Mouse (Mus musculus) erythroblast, embryonic 14.5 days (primary cell): Measurements from ENCODE around the gene Trak1.

ENCODE experiments used
- GATA1 ChIP-seq: IDR thresholded peaks from 2 replicates; pipeline ENCODE4 v1.6.1; 2012; ENCODE audit warnings: low read length, inconsistent platforms, mixed read lengths
- TAL1 ChIP-seq: IDR thresholded peaks from 3 replicates; pipeline ENCODE4 v1.6.1; 2012; ENCODE audit warnings: low read length, inconsistent platforms, mixed read lengths

DNA sequence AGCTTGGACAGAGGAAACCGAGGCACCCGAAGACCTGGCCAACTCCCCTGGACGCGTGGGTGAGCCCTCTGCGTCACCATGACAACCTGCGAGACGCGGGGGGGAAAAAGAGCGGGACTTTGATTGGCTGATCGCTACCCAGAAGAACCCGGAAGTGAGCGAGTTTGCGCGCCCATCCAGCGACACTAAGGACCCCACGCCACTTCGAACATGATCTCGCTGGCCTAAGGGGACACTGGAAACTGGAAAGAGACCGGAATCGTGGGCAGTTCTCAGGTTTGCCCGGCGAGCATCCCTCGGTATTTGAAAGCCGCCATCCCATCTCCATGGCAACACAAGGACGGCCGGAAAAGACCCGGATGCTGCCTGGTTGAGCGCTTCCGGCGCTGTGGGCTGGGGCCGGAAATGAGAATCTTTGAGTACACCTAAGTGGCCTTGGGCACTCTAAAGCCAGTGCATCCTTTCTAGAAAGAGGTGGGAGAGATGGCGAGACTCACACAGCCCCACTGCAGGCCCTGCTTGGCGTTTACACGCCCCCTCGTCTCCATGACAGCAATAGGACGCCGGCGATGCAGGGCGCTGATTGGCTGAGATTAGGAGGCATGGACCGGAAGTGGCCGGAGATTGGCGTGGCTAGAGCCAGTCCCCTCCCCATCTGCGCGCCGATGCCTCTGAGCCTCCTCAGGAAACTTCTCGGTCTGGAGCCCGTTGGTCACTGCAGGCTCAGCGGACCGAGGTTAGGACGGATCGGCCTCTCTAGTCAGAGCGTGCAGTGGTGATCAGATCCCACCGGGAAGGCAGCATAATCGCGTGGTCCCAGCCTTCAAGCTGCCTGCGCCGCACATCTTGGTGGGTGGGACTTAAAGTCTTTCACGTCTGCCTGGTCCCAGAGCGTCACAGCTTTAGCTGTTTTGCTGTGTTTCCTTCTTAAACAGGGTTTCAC is 19.9 kb upstream of the Trak1 start, which contains the start of gene Ulk4:
- TF ChIP-seq TAL1 (no peak), GATA1 (no peak)
